Mouse (Mus musculus) E14TG2a.4 (cell line): ENCODE measurements around the gene Apln.

Experiments
- CTCF ChIP-seq: conservative IDR thresholded peaks from 2 replicates; pipeline ENCODE4 v1.5.1; 2014; ENCODE audit warnings: low read length
- NANOG ChIP-seq: IDR thresholded peaks from 2 replicates; pipeline ENCODE4 v1.6.1; 2014; ENCODE audit warnings: borderline replicate concordance, low read length, mixed read lengths
- POU5F1 ChIP-seq: IDR thresholded peaks from 2 replicates; pipeline ENCODE4 v1.6.1; 2014; ENCODE audit warnings: low read length, borderline replicate concordance

- peak; percentile 66 for TF ChIP-seq CTCF
- TF ChIP-seq NANOG = no peak
- no peak for TF ChIP-seq POU5F1
Observed at GRCm38 (mm10) chrX:48019940-48020339, 14.7 kb downstream of the Apln start.
